Comparison of ENCODE assay signal across 18 mouse cellular contexts in the genomic region with DNA sequence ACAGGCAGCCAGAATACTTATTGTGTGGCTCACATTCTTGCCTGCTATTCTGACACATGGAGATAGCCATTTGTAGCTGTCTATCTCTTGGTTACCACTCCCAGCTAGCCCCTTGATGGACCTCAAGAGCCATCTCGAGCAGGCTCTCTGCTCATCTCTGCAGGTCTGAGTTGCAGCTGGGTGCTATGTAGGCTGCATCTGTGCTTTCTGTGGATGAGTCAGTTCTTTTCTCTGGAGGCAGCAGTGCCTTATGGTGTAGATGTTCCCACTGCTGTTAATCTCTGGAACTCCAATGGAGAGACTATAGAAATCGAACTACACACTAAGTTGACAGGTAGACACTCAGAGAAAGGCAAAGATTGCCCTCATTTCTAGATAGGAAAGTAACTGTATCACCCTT.
"Had no signal": no experiment of that assay in that cellular context is flagged by ENCODE, and none has a peak within 500 bp of the region (broad histone marks: within the 10 kb centered on the region; RNA-seq: fewer than 3 reads in every experiment).

No protein-coding gene starts in this region.

- DNase-seq: kidney, adult 2 months; kidney, postnatal 10 days; kidney, postnatal 36 days; layer of hippocampus, postnatal 36 days; liver, embryonic 13.5 days; lung, embryonic 14.5 days; right cerebral cortex, postnatal 14 days; spleen, adult 18-20 months; thymus, postnatal 4 days had no signal

- H3K9ac ChIP-seq: kidney, embryonic 15.5 days; liver, embryonic 13.5 days; lung, embryonic 14.5 days; midbrain, embryonic 12.5 days; midbrain, embryonic 15.5 days; neural tube, embryonic 12.5 days; neural tube, embryonic 15.5 days; stomach, embryonic 15.5 days had no signal

- H3K4me2 ChIP-seq: kidney, embryonic 15.5 days; liver, embryonic 13.5 days; lung, embryonic 14.5 days; midbrain, embryonic 12.5 days; midbrain, embryonic 15.5 days; neural tube, embryonic 12.5 days; neural tube, embryonic 15.5 days; stomach, embryonic 15.5 days had no signal

- H3K27me3 ChIP-seq: kidney, embryonic 15.5 days; liver, embryonic 13.5 days; midbrain, embryonic 12.5 days; midbrain, embryonic 15.5 days; neural tube, embryonic 12.5 days; neural tube, embryonic 15.5 days; stomach, embryonic 15.5 days had no signal

- ATAC-seq: lung, postnatal 0 days; midbrain, embryonic 15.5 days had no signal

- H3K4me1 ChIP-seq: kidney, embryonic 15.5 days; liver, embryonic 13.5 days; midbrain, embryonic 12.5 days; midbrain, embryonic 15.5 days; neural tube, embryonic 12.5 days; neural tube, embryonic 15.5 days; stomach, embryonic 15.5 days had no signal

- H3K4me3 ChIP-seq: kidney, embryonic 15.5 days; left cerebral cortex, adult 2 months; liver, embryonic 13.5 days; midbrain, embryonic 12.5 days; midbrain, embryonic 15.5 days; neural tube, embryonic 12.5 days; neural tube, embryonic 15.5 days; stomach, embryonic 15.5 days had no signal

- H3K27ac ChIP-seq: kidney, embryonic 15.5 days; left cerebral cortex, adult 2 months; liver, embryonic 13.5 days; macrophage; midbrain, embryonic 12.5 days; midbrain, embryonic 15.5 days; neural tube, embryonic 12.5 days; neural tube, embryonic 15.5 days; stomach, embryonic 15.5 days had no signal

- H3K9me3 ChIP-seq: kidney, embryonic 15.5 days; liver, embryonic 13.5 days; midbrain, embryonic 12.5 days; midbrain, embryonic 15.5 days; neural tube, embryonic 12.5 days; neural tube, embryonic 15.5 days; stomach, embryonic 15.5 days had no signal

- H3K36me3 ChIP-seq: kidney, embryonic 15.5 days; liver, embryonic 13.5 days; midbrain, embryonic 12.5 days; midbrain, embryonic 15.5 days; neural tube, embryonic 12.5 days; neural tube, embryonic 15.5 days; stomach, embryonic 15.5 days had no signal
